In the genomic region with DNA sequence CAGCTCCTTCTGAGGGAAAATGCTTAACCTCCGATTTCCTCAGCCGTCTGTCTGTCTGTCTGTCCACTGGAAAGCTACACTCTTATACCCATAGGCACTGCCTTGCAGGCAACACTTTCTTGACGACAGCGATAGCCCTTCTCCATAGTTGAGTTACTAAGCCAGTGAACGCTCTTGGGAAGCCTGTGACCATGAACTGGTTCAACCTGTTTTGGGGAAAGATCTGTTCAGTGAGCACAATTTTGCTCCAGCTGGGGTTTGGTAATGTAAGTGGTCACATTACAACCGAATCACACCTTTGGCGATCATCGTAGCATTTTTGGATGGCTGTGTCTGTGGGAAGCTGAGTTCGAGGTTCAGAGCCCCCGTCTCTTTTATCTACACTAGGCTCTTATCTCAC, we compare ENCODE assay signal across 26 mouse cellular contexts. TPM values are rescaled to one million over a fixed set of nuclear protein-coding genes. Genes with fewer than 3 reads are reported as not detected.
DNase-seq lines count a peak whose midpoint lies in the region; ATAC-seq and TF ChIP-seq lines count a peak whose summit lies in the region.
"Had no signal": no experiment of that assay in that cellular context is flagged by ENCODE, and none has a peak within 500 bp of the region (broad histone marks: within the 10 kb centered on the region; RNA-seq: fewer than 3 reads in every experiment).

No protein-coding gene starts in this region.

- peaks cover 11% of the 10 kb centered on the region for H3K4me1 ChIP-seq in kidney, embryonic 15.5 days
- peaks cover 10% of the 10 kb centered on the region for H3K4me1 ChIP-seq in testis, adult 2 months (ENCODE audit: control insufficient read depth, insufficient read depth, low read length)
- H3K4me1 ChIP-seq: liver, embryonic 13.5 days had no signal

- TF ChIP-seq CTCF in testis, adult 2 months (IDR thresholded peaks at IDR 0.05; ENCODE audit: control insufficient read depth, insufficient read depth, insufficient replicate concordance, low read depth, low read length): no peak

- 81% methylated on average over 10 of the region's 10 CpGs for WGBS in kidney, embryonic 15.5 days

- H3K9me3 ChIP-seq in kidney, embryonic 15.5 days (replicated peaks): no peaks in the 10 kb centered on the region
- H3K9me3 ChIP-seq: G1E; liver, embryonic 13.5 days; midbrain, embryonic 12.5 days had no signal

- H3K4me3 ChIP-seq in kidney, embryonic 15.5 days (replicated peaks): no peak overlapping the region
- H3K4me3 ChIP-seq in testis, adult 2 months (ENCODE audit: control insufficient read depth, low read depth, low read length): no peak overlapping the region
- H3K4me3 ChIP-seq: heart, adult 2 months; layer of hippocampus, adult 2 months; liver, embryonic 13.5 days; midbrain, embryonic 12.5 days had no signal

- no peak overlapping the region for H3K4me2 ChIP-seq in kidney, embryonic 15.5 days
- H3K4me2 ChIP-seq: liver, embryonic 13.5 days; midbrain, embryonic 12.5 days had no signal

- ATAC-seq in kidney, embryonic 15.5 days (replicated peaks; ENCODE audit: low FRiP score): peak; percentile 54; the same call in 1 of the 2 replicates
- no peak for ATAC-seq in megakaryocyte, adult 5-6 weeks (ENCODE audit: poor library complexity, severe bottlenecking)
- ATAC-seq: CD4-positive, CD25-positive, alpha-beta regulatory T cell, adult 4 months had no signal

- no peak overlapping the region for H3K27ac ChIP-seq in kidney, embryonic 15.5 days
- peak overlapping the region; percentile 90 for H3K27ac ChIP-seq in testis, adult 2 months (ENCODE audit: control insufficient read depth, insufficient read depth, low read depth, low read length)
- H3K27ac ChIP-seq: heart, adult 2 months; layer of hippocampus, adult 2 months; liver, embryonic 13.5 days; macrophage; midbrain, embryonic 12.5 days had no signal

- no peaks in the 10 kb centered on the region for H3K27me3 ChIP-seq in kidney, embryonic 15.5 days
- H3K27me3 ChIP-seq in testis, adult 2 months (ENCODE audit: control insufficient read depth, insufficient read depth, low read length): no peaks in the 10 kb centered on the region
- H3K27me3 ChIP-seq: liver, embryonic 13.5 days; midbrain, embryonic 12.5 days had no signal

- H3K36me3 ChIP-seq in kidney, embryonic 15.5 days: no peaks in the 10 kb centered on the region
- H3K36me3 ChIP-seq in testis, adult 2 months (ENCODE audit: control insufficient read depth, insufficient read depth, low read length): no peaks in the 10 kb centered on the region
- H3K36me3 ChIP-seq: G1E; liver, embryonic 13.5 days; midbrain, embryonic 12.5 days had no signal

- peak; percentile 12 to 73 for DNase-seq in adrenal gland, adult (ENCODE audit: inconsistent age in 2 of 2, low spot score in 1 of 2)
- DNase-seq in adrenal gland, postnatal 25 days: no peak
- DNase-seq in kidney, postnatal 10 days: no peak
- DNase-seq in testis, postnatal 10 days (ENCODE audit: low spot score): no peak
- no peak for DNase-seq in layer of hippocampus, adult 9-11 months
- DNase-seq: cerebellum, adult 18-20 months; gastrocnemius, postnatal 10 days; heart, adult 2 months; liver, embryonic 13.5 days; thymus, postnatal 14 days had no signal

- H3K9ac ChIP-seq in kidney, embryonic 15.5 days: no peak overlapping the region
- H3K9ac ChIP-seq: liver, embryonic 13.5 days; midbrain, embryonic 12.5 days had no signal

- TF ChIP-seq POLR2A in testis, adult 2 months (IDR thresholded peaks at IDR 0.05; ENCODE audit: control insufficient read depth, low read depth, low read length): no peak

RNA-seq across cellular contexts. Expression of a gene that starts 14.3 kb away (rescaled TPM):
- not detected in 2 replicates for total RNA-seq in adrenal gland, postnatal 25 days (2021)
- polyA plus RNA-seq in kidney, embryonic 15.5 days (2015; fragmentation: Nextera tagmentation; extraction: Ambion mirVana): not detected in 2 replicates
- not detected in 2 replicates for polyA plus RNA-seq in testis, adult 2 months (2012; rRNA removed)
- not detected in 2 replicates for total RNA-seq in megakaryocyte, adult 5-6 weeks (2015)
- total RNA-seq in megakaryocyte, adult 5-6 weeks (2017): 0.92 TPM in 1 of 2 replicates, not detected in the other
- total RNA-seq: adrenal gland, adult 18-20 months; common myeloid progenitor, adult 5-6 weeks; G1E; gastrocnemius, postnatal 10 days; heart, adult 2 months; layer of hippocampus, adult 2 months; left cerebral cortex, adult 18-20 months had no signal
- polyA plus RNA-seq: forebrain, embryonic 11.5 days; frontal cortex, adult 2 months; G1E; heart, adult 2 months; hindbrain, embryonic 11.5 days; limb, embryonic 11.5 days; liver, embryonic 13.5 days; macrophage; midbrain, embryonic 12.5 days; neural tube, embryonic 14.5 days had no signal

RNA-seq across cellular contexts. Expression of a gene that starts 42.5 kb away (rescaled TPM):
- total RNA-seq in adrenal gland, postnatal 25 days (2021): 4.9 and 5.8 TPM in 2 replicates
- 9.6 and 11.4 TPM in 2 replicates for polyA plus RNA-seq in kidney, embryonic 15.5 days (2015; fragmentation: Nextera tagmentation; extraction: Ambion mirVana)
- 0.97 and 1.0 TPM in 2 replicates for polyA plus RNA-seq in testis, adult 2 months (2012; rRNA removed)
- total RNA-seq in megakaryocyte, adult 5-6 weeks (2015): 24.2 and 32.6 TPM in 2 replicates
- 24.4 and 25.6 TPM in 2 replicates for total RNA-seq in megakaryocyte, adult 5-6 weeks (2017)

RNA-seq across cellular contexts. Expression of a gene that starts 42.6 kb away (rescaled TPM):
- 36.7 and 44.5 TPM in 2 replicates for total RNA-seq in adrenal gland, postnatal 25 days (2021)
- 142 and 147 TPM in 2 replicates for polyA plus RNA-seq in kidney, embryonic 15.5 days (2015; fragmentation: Nextera tagmentation; extraction: Ambion mirVana)
- 38.1 and 41.3 TPM in 2 replicates for polyA plus RNA-seq in testis, adult 2 months (2012; rRNA removed)
- total RNA-seq in megakaryocyte, adult 5-6 weeks (2015): 98.3 and 127 TPM in 2 replicates
- total RNA-seq in megakaryocyte, adult 5-6 weeks (2017): 129 and 153 TPM in 2 replicates

Comparison
In these comparisons a context has a peak if more than half of its experiments do, and no peak if none do; other contexts are left out.
1. DNase-seq: peak in adrenal gland, adult (2 of 2); none in adrenal gland, postnatal 25 days (single experiment), kidney, postnatal 10 days (single experiment), testis, postnatal 10 days (single experiment) and layer of hippocampus, adult 9-11 months (single experiment).